Mouse (Mus musculus): ENCODE measurements around the gene Rps6ka4.

GRCm38 (mm10) chr19:6853903-6854302 lies 13.5 kb upstream of the Rps6ka4 start:
- TF ChIP-seq POLR2A (IDR thresholded peaks at IDR 0.05; ENCODE audit: insufficient read depth, low read length) (no peak), CTCF (IDR thresholded peaks at IDR 0.05; ENCODE audit: low read depth, low read length) (no peak)

All from ES-Bruce4 (cell line).